In genomic region chr5:105678243-105678642, GRCm38 (mm10) we compare ENCODE assay signal across 24 mouse cellular contexts.
"Had no signal": no experiment of that assay in that cellular context is flagged by ENCODE, and none has a peak within 500 bp of the region (broad histone marks: within the 10 kb centered on the region; RNA-seq: fewer than 3 reads in every experiment).

No protein-coding gene starts in this region.

- H3K9ac ChIP-seq: hindbrain, embryonic 12.5 days; hindbrain, embryonic 14.5 days; intestine, embryonic 15.5 days; limb, embryonic 12.5 days had no signal

- H3K27me3 ChIP-seq: hindbrain, embryonic 12.5 days; intestine, embryonic 15.5 days; limb, embryonic 12.5 days had no signal

- H3K4me2 ChIP-seq: hindbrain, embryonic 12.5 days; hindbrain, embryonic 14.5 days; intestine, embryonic 15.5 days; limb, embryonic 12.5 days; liver, embryonic 11.5 days had no signal

- H3K9me3 ChIP-seq: heart, embryonic 10.5 days; hindbrain, embryonic 10.5 days; hindbrain, embryonic 12.5 days; intestine, embryonic 15.5 days; limb, embryonic 10.5 days; limb, embryonic 12.5 days had no signal

- H3K4me1 ChIP-seq: intestine, embryonic 15.5 days had no signal

- H3K27ac ChIP-seq: hindbrain, embryonic 10.5 days; hindbrain, embryonic 12.5 days; hindbrain, embryonic 14.5 days; intestine, embryonic 15.5 days; layer of hippocampus, adult 2 months; left cerebral cortex, adult 2 months; limb, embryonic 10.5 days; limb, embryonic 12.5 days had no signal

- H3K36me3 ChIP-seq: heart, embryonic 10.5 days; hindbrain, embryonic 10.5 days; hindbrain, embryonic 12.5 days; intestine, embryonic 15.5 days; limb, embryonic 10.5 days; limb, embryonic 12.5 days had no signal

- H3K4me3 ChIP-seq: heart, embryonic 10.5 days; hindbrain, embryonic 10.5 days; hindbrain, embryonic 12.5 days; intestine, embryonic 15.5 days; layer of hippocampus, adult 2 months; left cerebral cortex, adult 2 months; limb, embryonic 10.5 days; limb, embryonic 12.5 days had no signal

- ATAC-seq: hindbrain, embryonic 16.5 days; inflammation-experienced regulatory T-cells, adult 6 months; intestine, embryonic 15.5 days; intestine, postnatal 0 days had no signal

- DNase-seq: gastrocnemius, postnatal 14 days; gastrocnemius, postnatal 36 days; heart, adult 18-20 months; heart, postnatal 10 days; heart, postnatal 4 days; kidney, adult 18-20 months; kidney, adult 8-10 months; kidney, postnatal 10 days; kidney, postnatal 25 days; kidney, postnatal 4 days; liver had no signal
